Mouse (Mus musculus): Measurements from ENCODE around the gene Rnd2. TPM values are rescaled to one million over a fixed set of nuclear protein-coding genes. Genes with fewer than 3 reads are reported as not detected.

The Rnd2 gene
- total RNA-seq, 1 experiment from 2014 or later: 3.1 TPM

- ATAC-seq (replicated peaks; ENCODE audit: low read depth, poor library complexity, severe bottlenecking): no peak
Measured at GRCm38 (mm10) chr11:101507090-101507489, 42.3 kb downstream of the Rnd2 start.

- ATAC-seq (replicated peaks; ENCODE audit: low read depth, poor library complexity, severe bottlenecking): no peak
Measured at GRCm38 (mm10) chr11:101518937-101519336, 54.1 kb downstream of the Rnd2 start.

- ATAC-seq (replicated peaks; ENCODE audit: low read depth, poor library complexity, severe bottlenecking): no peak
Measured at GRCm38 (mm10) chr11:101519364-101519763, 54.6 kb downstream of the Rnd2 start.

Other genes starting within 250 kb of the Rnd2 start
- gene Ezh1, start 238.5 kb upstream of the Rnd2 start, total RNA-seq (2017): 15.3 and 22.8 TPM in 2 replicates
- gene Ramp2, start 219.0 kb upstream of the Rnd2 start, total RNA-seq (2017): 0.58 TPM in 1 of 2 replicates, not detected in the other
- gene Vps25, start 211.3 kb upstream of the Rnd2 start, total RNA-seq (2017): 51.5 and 61.9 TPM in 2 replicates
- not detected in 2 replicates for gene Wnk4, start 204.4 kb upstream of the Rnd2 start, total RNA-seq (2017)
- gene Cntd1, start 186.0 kb upstream of the Rnd2 start, total RNA-seq (2017): 1.5 and 5.4 TPM in 2 replicates
- 34.3 and 43.1 TPM in 2 replicates for gene Coa3, start 185.9 kb upstream of the Rnd2 start, total RNA-seq (2017)
- gene Becn1, start 162.7 kb upstream of the Rnd2 start, total RNA-seq (2017): 152 and 208 TPM in 2 replicates
- gene Psme3, start 148.8 kb upstream of the Rnd2 start, total RNA-seq (2017): 112 and 153 TPM in 2 replicates
- 0.78 and 2.4 TPM in 2 replicates for gene Aoc2, start 139.9 kb upstream of the Rnd2 start, total RNA-seq (2017)
- gene Aoc3, start 134.4 kb upstream of the Rnd2 start, total RNA-seq (2017): under 0.01 and 0.29 TPM in 2 replicates
- not detected in 2 replicates for gene G6pc, start 97.4 kb upstream of the Rnd2 start, total RNA-seq (2017)
- gene Aarsd1, start 47.4 kb upstream of the Rnd2 start, total RNA-seq (2017): 51.6 and 69.0 TPM in 2 replicates
- gene Gm27029, start 40.2 kb upstream of the Rnd2 start, total RNA-seq (2017): 1.1 and 17.0 TPM in 2 replicates
- 3.1 and 5.4 TPM in 2 replicates for gene Rundc1, start 39.9 kb upstream of the Rnd2 start, total RNA-seq (2017)
- not detected in 2 replicates for gene Ptges3l, start 39.7 kb upstream of the Rnd2 start, total RNA-seq (2017)
- 3,230 and 4,557 TPM in 2 replicates for gene Rpl27, start 22.7 kb upstream of the Rnd2 start, total RNA-seq (2017)
- gene Ifi35, start 16.6 kb upstream of the Rnd2 start, total RNA-seq (2017): 29.9 and 33.1 TPM in 2 replicates
- gene Vat1, start 1.2 kb downstream of the Rnd2 start, total RNA-seq (2017): 14.4 and 15.5 TPM in 2 replicates
- gene Brca1, start 87.0 kb downstream of the Rnd2 start, total RNA-seq (2017): 43.0 and 49.1 TPM in 2 replicates
- 47.1 and 61.9 TPM in 2 replicates for gene Nbr1, start 87.2 kb downstream of the Rnd2 start, total RNA-seq (2017)
- 0.50 and 2.9 TPM in 2 replicates for gene Tmem106a, start 117.2 kb downstream of the Rnd2 start, total RNA-seq (2017)
- gene Gm11634, start 134.3 kb downstream of the Rnd2 start, total RNA-seq (2017): not detected in 2 replicates
- 11.0 and 14.9 TPM in 2 replicates for gene Rdm1, start 162.2 kb downstream of the Rnd2 start, total RNA-seq (2017)
- 0.53 and 1.5 TPM in 2 replicates for gene Arl4d, start 200.5 kb downstream of the Rnd2 start, total RNA-seq (2017)